Mouse (Mus musculus) ES-Bruce4 (cell line): ENCODE measurements around the gene Lancl3.

Source experiments
- CTCF ChIP-seq: IDR thresholded peaks from one replicate; pipeline ENCODE4 v1.8.1; 2011; ENCODE audit warnings: low read depth, low read length
- POLR2A ChIP-seq: IDR thresholded peaks from one replicate; pipeline ENCODE4 v1.8.1; 2011; ENCODE audit warnings: low read length; ENCODE audit not compliant: insufficient read depth

GRCm38 (mm10) chrX:9244603-9245336 lies 45.1 kb downstream of the Lancl3 start:
- TF ChIP-seq CTCF (no peak), POLR2A (no peak)
